Mouse (Mus musculus) Patski (cell line): ENCODE data around the gene F2rl2. TPM values are rescaled to one million over a fixed set of nuclear protein-coding genes. Genes with fewer than 3 reads are reported as not detected.
A peak's percentile ranks its signal among the peaks of the same experiment; 100 is the strongest.

ENCODE experiments used
- ATAC-seq: fragments of 100-300 bp; one replicate; pipeline ENCODE4 v1.8.0; 2021
- CTCF ChIA-PET: fragments of 350-600 bp; sonication (Branson Sonifier 250); formaldehyde crosslinking; loops from one replicate; lab custom pipeline; 2022; ENCODE audit warnings: inconsistent platforms; lab: Charles Lee
- POLR2A ChIA-PET: fragments of 350-600 bp; sonication (Branson Sonifier 250); formaldehyde crosslinking; loops from one replicate; lab custom pipeline; 2022; ENCODE audit warnings: antibody characterized with exemption, inconsistent platforms; lab: Charles Lee
- DNase-seq: peaks from one replicate; pipeline ENCODE4 v3.0.0-alpha.2; 2011; ENCODE audit warnings: low read depth, low spot score
- H3K27me3 ChIP-seq: fragments of 371-371 bp; one replicate; pipeline ENCODE4 v1.5.1; 2021
- CTCF ChIP-seq: fragments of 100-300 bp; IDR thresholded peaks from one replicate; pipeline ENCODE4 v1.5.1; 2021
- in situ Hi-C: fragments of 300-500 bp; cut with MboI; formaldehyde crosslinking; loops from 3 replicates; pipeline ENCODE4 v1.11.1; 2018; ENCODE audit warnings: low pct_unique_long_range_greater_than_20kb, mixed read lengths
- polyA plus RNA-seq: library from polyadenylated mRNA; unstranded; gene quantifications from one replicate; pipeline ENCODE4 v1.2.3, GENCODE M21; 2021

Gene F2rl2
- polyA plus RNA-seq, 1 experiment from 2014 or later, result not detected

- DNase-seq (no peak), ATAC-seq (no peak)
- no peaks in the 10 kb centered on the region for H3K27me3 ChIP-seq
- POLR2A ChIA-PET, result interaction anchor here (0.6 kb wide), 1 partner anchor 195 kb away, joined by 4 read pairs; no protein-coding TSS in a partner anchor
- in situ Hi-C loops, result no loop called here
- CTCF ChIA-PET, result interaction anchor here (1.2 kb wide), 1 partner anchor 23 kb away, joined by 3 read pairs; no protein-coding TSS in a partner anchor
- TF ChIP-seq CTCF, result no peak
Observed at GRCm38 (mm10) chr13:95696120-95696653, 466 bp upstream of the F2rl2 start.

GRCm38 (mm10) chr13:95697874-95698273 is 1.2 kb downstream of the F2rl2 start:
- in situ Hi-C loops, result no loop called here
- ATAC-seq (no peak), DNase-seq (no peak)
- ChIA-PET CTCF (no interaction called here), POLR2A (no interaction called here)
- H3K27me3 ChIP-seq, result no peaks in the 10 kb centered on the region
- TF ChIP-seq CTCF, result no peak

GRCm38 (mm10) chr13:95703376-95703775 is 6.7 kb downstream of the F2rl2 start:
- DNase-seq, result no peak
- in situ Hi-C loops, result no loop called here
- POLR2A ChIA-PET, result no interaction called here
- H3K27me3 ChIP-seq, result no peaks in the 10 kb centered on the region
- CTCF ChIA-PET, result no interaction called here
- ATAC-seq, result no peak
- TF ChIP-seq CTCF, result no peak

DNA sequence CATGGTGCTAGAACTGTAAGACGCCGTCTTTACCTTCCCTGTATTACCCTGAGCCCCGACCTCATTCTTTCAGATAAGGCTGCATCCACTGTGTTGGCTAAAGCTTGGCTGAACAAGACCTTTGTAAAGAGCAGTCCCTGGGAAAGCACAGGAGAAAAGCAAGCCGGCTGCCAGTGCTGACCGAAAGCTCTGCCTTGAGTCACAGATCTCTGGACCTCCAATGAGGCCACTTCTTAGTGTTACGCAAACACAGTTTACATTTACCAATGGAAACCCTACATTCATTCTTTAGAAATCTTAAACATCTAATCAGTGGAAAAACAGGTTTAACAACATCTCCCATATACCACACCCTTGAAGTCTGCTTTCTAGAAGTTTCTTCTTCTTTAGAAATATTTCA is 8.9 kb downstream of the F2rl2 start:
- ChIA-PET CTCF (interaction anchor here (1.8 to 2.3 kb wide), 2 partner anchors 14 to 15 kb away, joined by 3 to 6 read pairs; no protein-coding TSS in a partner anchor), POLR2A (no interaction called here)
- DNase-seq (no peak), ATAC-seq (no peak)
- in situ Hi-C loops, result no loop called here
- TF ChIP-seq CTCF, result no peak
- no peaks in the 10 kb centered on the region for H3K27me3 ChIP-seq

- CTCF ChIA-PET, result no interaction called here
- TF ChIP-seq CTCF, result no peak
- no peak for ATAC-seq
- in situ Hi-C loops, result no loop called here
- H3K27me3 ChIP-seq, result no peaks in the 10 kb centered on the region
- DNase-seq, result no peak
- POLR2A ChIA-PET, result no interaction called here
Observed at GRCm38 (mm10) chr13:95712054-95712453, 15.4 kb downstream of the F2rl2 start.

DNA sequence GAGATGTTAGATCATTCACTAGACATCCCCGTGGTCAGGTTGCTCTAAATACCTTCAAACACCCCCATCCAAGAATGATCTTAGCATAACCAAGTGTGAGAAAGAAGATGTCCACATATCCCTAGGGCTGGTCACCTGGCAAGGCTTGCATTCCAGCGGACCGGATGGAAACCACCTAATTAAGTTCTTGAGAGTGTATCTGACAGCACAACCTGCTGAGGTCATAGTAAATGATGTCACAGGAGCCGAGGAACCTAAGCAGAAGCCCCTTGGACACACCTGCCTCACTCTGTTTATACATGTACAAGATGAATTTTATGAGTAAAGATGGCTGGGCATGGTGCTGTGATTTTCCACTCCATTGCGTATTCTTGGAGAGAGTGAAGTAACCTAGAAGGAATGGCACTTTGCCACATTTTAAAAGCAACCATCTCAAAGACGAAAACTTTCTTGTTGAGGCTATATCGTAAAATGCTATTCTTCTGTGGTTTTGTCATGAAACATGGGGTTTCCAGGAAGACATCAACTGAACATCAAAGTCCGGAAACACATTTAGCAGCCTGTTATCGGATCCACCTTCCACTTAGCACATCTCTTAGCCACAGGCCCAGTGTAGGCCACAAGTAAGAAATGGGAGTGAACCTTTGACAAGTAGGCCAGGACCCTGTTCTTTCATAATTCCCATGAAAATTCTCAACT is 16.1 kb downstream of the F2rl2 start:
- CTCF ChIA-PET, result no interaction called here
- ATAC-seq (no peak), DNase-seq (no peak)
- TF ChIP-seq CTCF, result no peak
- H3K27me3 ChIP-seq, result no peaks in the 10 kb centered on the region
- POLR2A ChIA-PET, result no interaction called here
- in situ Hi-C loops, result no loop called here

- in situ Hi-C loops, result no loop called here
- POLR2A ChIA-PET, result interaction anchor here (0.7 kb wide), 1 partner anchor 53 kb away, joined by 3 read pairs; no protein-coding TSS in a partner anchor
- DNase-seq, result no peak
- H3K27me3 ChIP-seq, result no peaks in the 10 kb centered on the region
- CTCF ChIA-PET, result interaction anchor here (1.7 to 1.8 kb wide), 2 partner anchors 13 to 151 kb away, joined by 3 to 8 read pairs; no protein-coding TSS in a partner anchor
- ATAC-seq, result no peak
- TF ChIP-seq CTCF, result no peak
Observed at GRCm38 (mm10) chr13:95714271-95714975, 17.8 kb downstream of the F2rl2 start.

- ATAC-seq (no peak), DNase-seq (no peak)
- no peak for TF ChIP-seq CTCF
- POLR2A ChIA-PET, result no interaction called here
- no peaks in the 10 kb centered on the region for H3K27me3 ChIP-seq
- in situ Hi-C loops, result no loop called here
- CTCF ChIA-PET, result interaction anchor here (1.1 to 1.8 kb wide), 3 partner anchors 12 to 152 kb away, joined by 3 to 8 read pairs (median 3); no protein-coding TSS in a partner anchor
Observed at GRCm38 (mm10) chr13:95715356-95715755, 18.7 kb downstream of the F2rl2 start.

DNA sequence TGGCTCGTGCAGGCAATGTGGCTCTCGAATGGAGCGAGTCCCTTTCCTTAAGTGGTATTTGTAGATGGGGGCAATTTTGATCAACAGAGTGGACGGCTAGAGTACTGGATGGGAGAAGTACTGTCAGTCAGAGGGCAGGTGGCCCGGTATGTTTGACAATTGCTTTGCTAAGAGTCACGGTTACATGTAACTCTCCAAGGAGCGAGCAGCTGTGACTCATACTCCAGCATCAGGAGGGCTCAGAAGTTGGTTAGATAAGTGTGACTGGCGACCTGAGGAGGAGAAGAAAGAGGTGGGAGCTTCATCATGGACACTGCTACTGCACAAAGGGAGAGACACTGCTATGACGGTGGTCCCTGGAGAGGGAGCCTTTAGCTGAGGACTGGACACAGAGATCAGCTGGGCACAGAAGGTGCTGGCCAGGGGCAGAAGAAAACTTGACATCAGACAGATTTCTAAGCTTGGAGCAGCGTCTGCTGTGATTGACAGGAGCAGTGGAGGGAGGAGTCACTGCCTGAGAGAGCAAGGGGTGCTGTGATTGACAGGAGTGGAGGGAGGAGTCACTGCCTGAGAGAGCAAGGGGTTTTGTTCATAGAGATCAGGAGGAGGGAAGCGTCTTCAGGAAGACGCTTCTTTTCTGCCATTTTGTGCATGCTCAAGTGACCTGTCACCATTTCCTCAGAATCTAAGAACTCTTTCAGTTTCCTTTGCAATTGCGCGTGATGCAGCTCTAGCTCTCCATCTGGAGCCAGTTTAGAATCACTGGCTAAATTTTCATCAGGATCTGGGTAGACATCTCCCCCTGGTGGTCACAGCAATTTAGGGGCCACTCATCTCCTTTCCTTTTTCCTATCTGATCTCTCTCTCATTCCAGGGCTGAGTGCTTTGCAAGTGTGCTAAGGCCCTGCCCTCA is 22.9 kb downstream of the F2rl2 start:
- CTCF ChIA-PET, result interaction anchor here (0.7 to 2.7 kb wide), 8 partner anchors 12 to 318 kb away, joined by 3 to 34 read pairs (median 4); partner anchors contain the start of gene F2rl2
- peak; percentile 85 for ATAC-seq
- DNase-seq, result peak; percentile 12
- POLR2A ChIA-PET, result no interaction called here
- no peaks in the 10 kb centered on the region for H3K27me3 ChIP-seq
- in situ Hi-C loops, result loop anchor here (5.0 kb wide), 2 partner anchors 152 to 327 kb away; no protein-coding TSS in a partner anchor
- TF ChIP-seq CTCF, result peak; percentile 89

GRCm38 (mm10) chr13:95730491-95730890 is 33.8 kb downstream of the F2rl2 start:
- DNase-seq (no peak), ATAC-seq (no peak)
- in situ Hi-C loops, result no loop called here
- CTCF ChIA-PET, result no interaction called here
- POLR2A ChIA-PET, result no interaction called here
- H3K27me3 ChIP-seq, result peaks cover 11% of the 10 kb centered on the region
- no peak for TF ChIP-seq CTCF
